Mouse (Mus musculus) adrenal gland, postnatal 0 days (tissue): Measurements from ENCODE around the gene Cinp. TPM values are rescaled to one million over a fixed set of nuclear protein-coding genes. Genes with fewer than 3 reads are reported as not detected.

Experiments
- polyA plus RNA-seq: library from polyadenylated mRNA; unstranded; fragments of >200 nt; fragmentation: Nextera tagmentation; extraction: Ambion mirVana; gene quantifications from 2 replicates; pipeline ENCODE4 v1.2.1, GENCODE M21; 2015

Cinp gene
- 58.1 and 64.6 TPM in 2 replicates for polyA plus RNA-seq

DNA sequence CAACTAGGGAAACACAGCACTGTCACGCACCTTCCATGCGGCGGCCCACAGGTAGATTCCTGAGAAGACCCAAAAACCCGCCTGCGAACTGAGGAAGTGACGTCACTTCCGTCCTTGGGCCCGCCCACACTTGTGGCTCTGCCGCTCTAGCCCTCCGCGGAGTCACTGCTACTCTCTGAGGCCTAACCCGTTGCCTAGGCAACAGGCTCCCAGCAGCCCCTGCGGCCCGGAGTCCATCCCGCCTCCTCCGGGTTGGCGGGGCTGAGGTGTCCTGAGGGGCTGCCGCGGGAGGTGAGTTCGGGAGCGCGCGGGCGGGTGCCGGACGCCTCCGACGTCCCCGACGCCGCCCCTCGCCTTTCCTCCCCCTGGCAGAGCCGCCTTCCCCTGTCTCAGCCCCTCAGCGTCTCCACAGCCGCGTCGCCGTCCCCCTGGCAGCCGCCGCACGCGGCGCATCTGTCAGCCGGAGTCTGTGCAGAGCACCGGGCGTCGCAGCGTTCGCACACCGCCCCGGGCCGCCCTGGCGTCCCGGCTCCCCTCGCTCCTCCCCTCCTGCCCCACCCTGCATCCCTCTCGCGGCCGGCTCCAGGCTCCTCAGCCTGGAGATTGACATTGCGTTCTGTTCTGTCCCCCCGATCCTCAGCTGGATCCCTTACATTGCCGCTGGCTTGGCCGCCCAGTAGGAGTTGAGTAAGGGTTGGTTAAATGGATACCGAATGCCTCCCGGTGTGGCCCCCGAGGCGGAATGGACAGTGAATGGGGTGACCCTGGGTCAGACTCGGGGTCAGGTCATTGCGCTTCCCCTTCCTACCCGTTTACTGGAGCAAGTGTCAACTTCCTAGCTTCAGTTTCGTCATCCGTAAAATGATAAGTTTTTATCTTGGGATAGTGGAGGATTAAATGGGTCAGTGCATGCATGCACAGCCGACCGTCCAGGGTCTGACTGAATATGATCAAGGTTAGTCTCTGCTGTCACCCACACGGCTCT is at the start of gene Cinp, which contains the start of gene Tecpr2:
Gene Cinp (minus strand): TSS at position 110 of the 985 bp plus-strand sequence.
Gene Tecpr2 (plus strand): TSS at position 229 of the 985 bp plus-strand sequence.

DNA sequence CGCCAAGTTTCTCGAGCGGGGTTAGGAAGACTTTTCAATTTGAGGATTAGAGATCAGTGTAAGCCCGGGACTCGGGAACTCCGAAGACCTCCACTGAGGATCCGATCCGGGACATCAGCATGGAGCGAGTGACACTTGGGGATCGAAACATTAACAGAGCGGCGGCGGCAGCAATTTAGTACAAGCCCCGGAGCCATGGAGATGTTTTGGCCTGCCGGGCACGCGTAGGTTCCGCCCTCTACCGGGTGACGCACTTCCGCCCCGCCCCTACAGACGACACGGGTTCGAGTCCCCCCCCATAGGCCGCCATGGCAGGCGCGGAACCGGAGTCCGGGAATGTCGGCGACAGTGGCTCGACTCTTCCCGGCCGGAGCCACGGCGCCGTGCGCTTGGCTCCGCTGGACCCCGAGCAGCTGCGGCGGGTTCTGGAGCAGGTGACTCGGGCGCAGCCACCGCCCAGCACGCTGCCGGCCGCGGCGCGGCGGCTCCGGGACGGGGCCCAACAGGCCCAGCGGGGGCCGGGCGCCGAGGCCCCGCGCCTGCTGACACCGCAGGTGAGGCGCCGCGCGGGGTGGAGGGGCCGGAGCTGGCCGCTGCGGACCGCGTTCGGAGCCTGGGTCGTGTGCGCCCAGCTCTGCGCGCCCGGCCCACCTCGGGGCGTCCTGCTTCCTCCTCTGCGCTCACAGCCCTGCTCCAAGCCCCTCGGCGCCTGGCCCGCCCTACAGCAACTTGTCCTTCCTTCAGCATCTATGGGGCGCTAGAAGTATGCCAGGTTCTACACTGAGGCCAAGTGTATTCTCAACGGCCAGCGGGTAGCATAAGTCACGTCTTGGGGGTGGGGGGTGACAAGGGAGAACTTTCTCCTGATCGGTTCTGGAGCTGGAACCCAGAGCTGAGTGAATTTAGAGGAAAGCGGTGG is 38.7 kb downstream of the Cinp start, which contains the start of gene Zfp839:
Gene Zfp839 (plus strand): TSS at position 244 of the 919 bp plus-strand sequence.

GRCm38 (mm10) chr12:110840348-110841198 is 48.4 kb downstream of the Cinp start, which contains the start of gene Mok:
Gene Mok (minus strand): TSS chr12:110840939.

Other genes with a start within 250 kb of the Cinp start
- gene 1700001K19Rik, start 206.5 kb downstream of the Cinp start, polyA plus RNA-seq = not detected in 2 replicates
- gene Hsp90aa1, start 186.4 kb downstream of the Cinp start, polyA plus RNA-seq = 496 and 532 TPM in 2 replicates
- 12.2 and 16.8 TPM in 2 replicates for gene Wdr20, start 151.2 kb downstream of the Cinp start, polyA plus RNA-seq
- gene Mok, start 48.2 kb downstream of the Cinp start, polyA plus RNA-seq = 4.1 and 4.5 TPM in 2 replicates
- 3.7 and 5.5 TPM in 2 replicates for gene Zfp839, start 38.9 kb downstream of the Cinp start, polyA plus RNA-seq
- 1.4 and 1.7 TPM in 2 replicates for gene Tecpr2, start 119 bp upstream of the Cinp start, polyA plus RNA-seq
- 6.4 and 9.0 TPM in 2 replicates for gene Ankrd9, start 89.9 kb upstream of the Cinp start, polyA plus RNA-seq
- gene Rcor1, start 150.2 kb upstream of the Cinp start, polyA plus RNA-seq = 5.4 and 11.6 TPM in 2 replicates